Mouse (Mus musculus): ENCODE data around the gene Eif5a. TPM values are rescaled to one million over a fixed set of nuclear protein-coding genes. Genes with fewer than 3 reads are reported as not detected.
"Not testable (repeated sequence)": the region's sequence is repeated elsewhere in the genome, so short reads cannot be mapped to it uniquely, and the experiment has no call there.

The Eif5a gene
- total and polyA plus RNA-seq, 2 experiments, result 321 to 374 TPM

- H3K36me3 ChIP-seq (ENCODE audit: control insufficient read depth, insufficient read depth, low read length), result no peaks in the 10 kb centered on the region
- no peak overlapping the region for H3K4me3 ChIP-seq (ENCODE audit: insufficient read depth, low read depth, low read length)
- DNase-seq (ENCODE audit: extremely low read depth, low read depth, low spot score), result no peak
- H3K79me2 ChIP-seq (ENCODE audit: control insufficient read depth, insufficient read depth, low read length), result no peaks in the 10 kb centered on the region
- H3K27ac ChIP-seq (replicated peaks; ENCODE audit: insufficient read depth, low read depth, low read length), result no peak overlapping the region
- H3K9ac ChIP-seq (ENCODE audit: low read depth, low read length), result no peak overlapping the region
- 76% methylated on average over 8 of the region's 8 CpGs for WGBS
- TF ChIP-seq CTCF (IDR thresholded peaks at IDR 0.05; ENCODE audit: low read depth, low read length) (no peak), POLR2A (IDR thresholded peaks at IDR 0.05; ENCODE audit: extremely low read depth, insufficient read depth, low read length) (no peak)
- peaks cover 5% of the 10 kb centered on the region for H3K4me1 ChIP-seq (ENCODE audit: control insufficient read depth, insufficient read depth, low read length)
- peaks cover 11% of the 10 kb centered on the region for H3K27me3 ChIP-seq (ENCODE audit: control insufficient read depth, insufficient read depth, low read length)
These were observed 10.0 kb upstream of the Eif5a start for GRCm38 (mm10) chr11:69931769-69932168.

DNA sequence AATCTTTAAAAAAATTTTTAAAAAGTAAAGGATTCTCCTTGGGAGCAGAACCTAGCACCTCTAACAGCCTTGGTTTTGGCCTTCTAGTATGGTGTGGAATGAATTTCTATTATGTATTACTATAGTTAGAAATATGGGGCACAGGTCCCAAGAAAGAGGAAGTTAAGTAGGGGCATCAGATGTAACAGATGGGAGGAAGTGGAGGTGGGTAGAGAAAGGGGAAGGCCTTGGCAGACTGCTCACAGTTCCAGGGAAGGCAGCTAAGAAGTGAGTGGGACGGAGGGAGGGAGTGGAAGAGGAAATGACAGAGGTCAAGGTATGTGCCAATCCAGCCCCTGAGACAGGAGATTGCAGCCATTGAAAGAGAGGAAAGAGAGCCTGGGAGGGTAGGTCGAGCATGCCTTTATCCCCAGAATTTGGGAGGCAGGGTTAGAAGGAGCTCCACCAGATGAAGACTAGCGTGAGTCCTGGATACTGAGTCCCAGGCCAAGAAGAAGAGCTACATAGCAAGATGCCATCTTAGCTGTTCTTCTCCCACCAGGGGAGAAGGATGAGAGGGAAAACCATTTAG lies 9.3 kb upstream of the Eif5a start:
- DNase-seq (ENCODE audit: extremely low read depth, low read depth, low spot score), result no peak
- Histone ChIP-seq H3K27ac (replicated peaks; ENCODE audit: insufficient read depth, low read depth, low read length) (no peak overlapping the region), H3K36me3 (ENCODE audit: control insufficient read depth, insufficient read depth, low read length) (no peaks in the 10 kb centered on the region), H3K4me1 (ENCODE audit: control insufficient read depth, insufficient read depth, low read length) (peaks cover 5% of the 10 kb centered on the region), H3K79me2 (ENCODE audit: control insufficient read depth, insufficient read depth, low read length) (no peaks in the 10 kb centered on the region), H3K4me3 (ENCODE audit: insufficient read depth, low read depth, low read length) (no peak overlapping the region), H3K9ac (ENCODE audit: low read depth, low read length) (no peak overlapping the region), H3K27me3 (ENCODE audit: control insufficient read depth, insufficient read depth, low read length) (peaks cover 10% of the 10 kb centered on the region)
- 74% methylated on average over 3 of the region's 3 CpGs for WGBS
- TF ChIP-seq POLR2A (IDR thresholded peaks at IDR 0.05; ENCODE audit: extremely low read depth, insufficient read depth, low read length) (no peak), CTCF (IDR thresholded peaks at IDR 0.05; ENCODE audit: low read depth, low read length) (no peak)

- not testable (repeated sequence) for H3K36me3 ChIP-seq (ENCODE audit: control insufficient read depth, insufficient read depth, low read length); H3K4me1 ChIP-seq (ENCODE audit: control insufficient read depth, insufficient read depth, low read length); H3K9ac ChIP-seq (ENCODE audit: low read depth, low read length); H3K4me3 ChIP-seq (ENCODE audit: insufficient read depth, low read depth, low read length); H3K79me2 ChIP-seq (ENCODE audit: control insufficient read depth, insufficient read depth, low read length); H3K27ac ChIP-seq (replicated peaks; ENCODE audit: insufficient read depth, low read depth, low read length); DNase-seq (ENCODE audit: extremely low read depth, low read depth, low spot score); H3K27me3 ChIP-seq (ENCODE audit: control insufficient read depth, insufficient read depth, low read length)
- WGBS, result 87% methylated on average over 8 of the region's 8 CpGs
These were observed 8.4 kb upstream of the Eif5a start for GRCm38 (mm10) chr11:69930176-69930575.

DNA sequence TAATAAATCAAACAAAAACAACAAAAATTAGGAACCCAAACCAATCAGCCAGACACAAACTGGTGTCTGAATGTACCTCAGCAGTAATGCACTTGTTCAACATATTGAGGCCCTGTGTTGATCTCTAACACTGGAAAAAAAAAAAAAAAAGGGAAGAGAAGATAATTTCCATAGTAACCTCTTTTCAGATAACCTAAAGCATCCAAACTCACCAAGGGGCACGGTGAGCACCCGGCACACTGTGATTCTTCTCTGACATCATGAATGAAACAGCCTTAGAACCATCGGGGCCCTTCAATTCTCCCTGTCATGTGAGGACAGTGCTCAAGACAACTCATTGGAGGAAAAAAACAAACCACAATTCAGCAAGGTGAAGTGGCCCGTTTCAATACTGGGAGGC lies 8.0 kb upstream of the Eif5a start:
- H3K4me1 ChIP-seq (ENCODE audit: control insufficient read depth, insufficient read depth, low read length), result peaks cover 2% of the 10 kb centered on the region; the same call in 1 of the 2 replicates
- H3K4me3 ChIP-seq (ENCODE audit: insufficient read depth, low read depth, low read length), result no peak overlapping the region
- TF ChIP-seq CTCF (IDR thresholded peaks at IDR 0.05; ENCODE audit: low read depth, low read length) (no peak), POLR2A (IDR thresholded peaks at IDR 0.05; ENCODE audit: extremely low read depth, insufficient read depth, low read length) (no peak)
- H3K27me3 ChIP-seq (ENCODE audit: control insufficient read depth, insufficient read depth, low read length), result no peaks in the 10 kb centered on the region
- no peak for DNase-seq (ENCODE audit: extremely low read depth, low read depth, low spot score)
- H3K9ac ChIP-seq (ENCODE audit: low read depth, low read length), result no peak overlapping the region
- no peaks in the 10 kb centered on the region for H3K79me2 ChIP-seq (ENCODE audit: control insufficient read depth, insufficient read depth, low read length)
- H3K27ac ChIP-seq (replicated peaks; ENCODE audit: insufficient read depth, low read depth, low read length), result no peak overlapping the region
- WGBS, result 40% methylated on average over 4 of the region's 4 CpGs
- no peaks in the 10 kb centered on the region for H3K36me3 ChIP-seq (ENCODE audit: control insufficient read depth, insufficient read depth, low read length)

DNA sequence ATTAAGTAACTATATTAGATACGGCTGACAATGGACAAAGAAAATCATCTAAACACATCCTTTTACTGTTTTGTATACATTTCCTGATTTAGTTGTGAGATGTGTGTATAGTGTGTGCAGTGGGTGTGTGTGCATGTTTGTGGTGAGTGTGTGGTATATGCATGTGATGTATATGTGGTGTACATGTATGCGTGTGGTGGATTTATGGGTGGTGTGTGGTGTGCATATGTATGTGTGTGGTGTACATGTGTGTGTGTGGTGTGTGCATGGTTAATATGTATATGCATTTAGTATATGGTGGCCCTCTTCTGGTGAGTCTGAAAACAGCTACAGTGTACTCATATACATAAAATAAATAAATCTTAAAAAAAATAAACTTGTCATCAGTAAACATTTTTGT lies 5.7 kb upstream of the Eif5a start:
- Histone ChIP-seq H3K79me2 (ENCODE audit: control insufficient read depth, insufficient read depth, low read length) (no peaks in the 10 kb centered on the region), H3K27me3 (ENCODE audit: control insufficient read depth, insufficient read depth, low read length) (no peaks in the 10 kb centered on the region)
- 96% methylated on average over 2 of the region's 2 CpGs for WGBS

GRCm38 (mm10) chr11:69922796-69923195 lies 1.0 kb upstream of the Eif5a start:
- H3K4me3 ChIP-seq (ENCODE audit: insufficient read depth, low read depth, low read length), result no peak overlapping the region
- H3K27ac ChIP-seq (replicated peaks; ENCODE audit: insufficient read depth, low read depth, low read length), result peak overlapping the region; percentile 90
- TF ChIP-seq POLR2A (IDR thresholded peaks at IDR 0.05; ENCODE audit: extremely low read depth, insufficient read depth, low read length) (no peak), CTCF (IDR thresholded peaks at IDR 0.05; ENCODE audit: low read depth, low read length) (no peak)
- peaks cover 11% of the 10 kb centered on the region for H3K79me2 ChIP-seq (ENCODE audit: control insufficient read depth, insufficient read depth, low read length)
- DNase-seq (ENCODE audit: extremely low read depth, low read depth, low spot score), result no peak
- H3K9ac ChIP-seq (ENCODE audit: low read depth, low read length), result peak overlapping the region; percentile 36; the same call in 1 of the 2 replicates
- H3K27me3 ChIP-seq (ENCODE audit: control insufficient read depth, insufficient read depth, low read length), result no peaks in the 10 kb centered on the region
- H3K36me3 ChIP-seq (ENCODE audit: control insufficient read depth, insufficient read depth, low read length), result peaks cover 14% of the 10 kb centered on the region
- peaks cover 5% of the 10 kb centered on the region; the same call in 1 of the 2 replicates for H3K4me1 ChIP-seq (ENCODE audit: control insufficient read depth, insufficient read depth, low read length)
- 49% methylated on average over 3 of the region's 3 CpGs for WGBS

More for the DNA sequence above, 5.7 kb upstream of the Eif5a start:
- Histone ChIP-seq H3K36me3 (ENCODE audit: control insufficient read depth, insufficient read depth, low read length) (no peaks in the 10 kb centered on the region), H3K4me1 (ENCODE audit: control insufficient read depth, insufficient read depth, low read length) (0 out of 2 replicates have a peak, but pooled peaks cover 2% of the 10 kb centered on the region), H3K4me3 (ENCODE audit: insufficient read depth, low read depth, low read length) (no peak overlapping the region), H3K27ac (replicated peaks; ENCODE audit: insufficient read depth, low read depth, low read length) (no peak overlapping the region), H3K9ac (ENCODE audit: low read depth, low read length) (no peak overlapping the region)
- TF ChIP-seq POLR2A (IDR thresholded peaks at IDR 0.05; ENCODE audit: extremely low read depth, insufficient read depth, low read length) (no peak), CTCF (IDR thresholded peaks at IDR 0.05; ENCODE audit: low read depth, low read length) (no peak)
- DNase-seq (ENCODE audit: extremely low read depth, low read depth, low spot score), result no peak

All from liver, adult 2 months (tissue).